Mouse (Mus musculus) CD4-positive, CD25-positive, alpha-beta regulatory T cell, adult 2 months (primary cell): Measurements from ENCODE around the gene Ccdc39.

Source experiments
- DNase-seq: peaks from one replicate; pipeline ENCODE4 v3.0.0-alpha.2; 2012; ENCODE audit warnings: low read depth, low spot score

Gene Ccdc39

GRCm38 (mm10) chr3:33843801-33844632, at the start of gene Ccdc39:
Ccdc39 (minus strand) TSS chr3:33844310.
- peak; percentile 76 for DNase-seq

- DNase-seq = no peak
These were observed 49.3 kb upstream of the Ccdc39 start for GRCm38 (mm10) chr3:33893433-33893832.

GRCm38 (mm10) chr3:33887438-33887837, 43.3 kb upstream of the Ccdc39 start:
- no peak for DNase-seq

GRCm38 (mm10) chr3:33883105-33883504, 39.0 kb upstream of the Ccdc39 start:
- no peak for DNase-seq

- no peak for DNase-seq
These were observed 38.6 kb upstream of the Ccdc39 start for GRCm38 (mm10) chr3:33882695-33883094.

- DNase-seq = no peak
These were observed 34.6 kb upstream of the Ccdc39 start for GRCm38 (mm10) chr3:33878661-33879060.

- no peak for DNase-seq
These were observed 30.6 kb upstream of the Ccdc39 start for GRCm38 (mm10) chr3:33874456-33875286.

GRCm38 (mm10) chr3:33873837-33874236, 29.7 kb upstream of the Ccdc39 start:
- no peak for DNase-seq

GRCm38 (mm10) chr3:33873366-33873765, 29.3 kb upstream of the Ccdc39 start:
- no peak for DNase-seq

GRCm38 (mm10) chr3:33864000-33864540, 20.0 kb upstream of the Ccdc39 start:
- DNase-seq = no peak

GRCm38 (mm10) chr3:33858939-33859338, 14.8 kb upstream of the Ccdc39 start:
- DNase-seq = no peak

- no peak for DNase-seq
These were observed 9.0 kb upstream of the Ccdc39 start for GRCm38 (mm10) chr3:33853062-33853461.

GRCm38 (mm10) chr3:33850856-33851255, 6.7 kb upstream of the Ccdc39 start:
- no peak for DNase-seq

- no peak for DNase-seq
These were observed 2.5 kb upstream of the Ccdc39 start for GRCm38 (mm10) chr3:33846639-33847038.

- DNase-seq = peak; percentile 3
These were observed 5.2 kb downstream of the Ccdc39 start for GRCm38 (mm10) chr3:33838877-33839276.

- no peak for DNase-seq
These were observed 7.5 kb downstream of the Ccdc39 start for GRCm38 (mm10) chr3:33836576-33836975.

GRCm38 (mm10) chr3:33832351-33832750, 11.8 kb downstream of the Ccdc39 start:
- DNase-seq = no peak

GRCm38 (mm10) chr3:33824135-33824946, 19.8 kb downstream of the Ccdc39 start:
- peak; percentile 71 for DNase-seq

- DNase-seq = no peak
These were observed 37.0 kb downstream of the Ccdc39 start for GRCm38 (mm10) chr3:33807151-33807550.

- DNase-seq = no peak
These were observed 43.6 kb downstream of the Ccdc39 start for GRCm38 (mm10) chr3:33800513-33800820.

- peak; percentile 99 for DNase-seq
These were observed 44.2 kb downstream of the Ccdc39 start, which contains the start of gene Ttc14 for GRCm38 (mm10) chr3:33799617-33800512. Ttc14 (plus strand) TSS chr3:33799832.
